Mouse (Mus musculus) cerebellum, adult 11-12 months (tissue): Measurements from ENCODE around the gene Naglu.

Source experiments
- DNase-seq: peaks from one replicate; pipeline ENCODE4 v3.0.0; 2022

The Naglu gene

DNA sequence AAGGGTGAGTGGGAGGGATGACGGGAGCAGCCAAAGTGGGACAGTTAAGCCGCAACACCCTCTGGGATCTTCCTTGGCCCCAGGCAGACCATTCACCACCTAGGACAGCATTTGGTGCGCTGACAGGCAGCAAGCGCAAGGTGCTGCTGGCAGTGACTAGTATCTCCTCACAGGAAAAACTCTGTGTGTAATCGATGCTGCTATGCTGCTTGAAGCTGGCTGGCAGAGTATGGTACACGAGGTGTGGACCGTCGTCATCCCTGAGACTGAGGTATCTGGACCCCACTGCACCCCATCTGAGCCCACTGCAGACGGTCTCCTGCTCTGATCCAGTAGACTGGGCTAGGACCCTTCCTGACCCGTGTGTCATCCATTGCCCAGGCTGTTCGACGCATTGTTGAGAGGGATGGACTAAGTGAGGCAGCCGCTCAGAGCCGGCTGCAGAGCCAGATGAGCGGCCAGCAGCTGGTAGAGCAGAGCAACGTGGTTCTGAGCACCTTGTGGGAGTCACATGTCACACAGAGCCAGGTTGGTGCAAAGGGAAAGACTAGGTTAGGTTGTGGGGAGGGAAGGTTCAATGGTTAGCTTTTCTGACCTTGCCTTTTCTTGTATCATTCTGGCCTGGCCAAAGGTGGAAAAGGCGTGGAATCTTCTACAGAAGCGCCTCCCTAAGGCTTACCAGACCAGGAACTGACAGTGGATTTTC, 16.0 kb downstream of the Naglu start:
- DNase-seq = peak; percentile 50

DNA sequence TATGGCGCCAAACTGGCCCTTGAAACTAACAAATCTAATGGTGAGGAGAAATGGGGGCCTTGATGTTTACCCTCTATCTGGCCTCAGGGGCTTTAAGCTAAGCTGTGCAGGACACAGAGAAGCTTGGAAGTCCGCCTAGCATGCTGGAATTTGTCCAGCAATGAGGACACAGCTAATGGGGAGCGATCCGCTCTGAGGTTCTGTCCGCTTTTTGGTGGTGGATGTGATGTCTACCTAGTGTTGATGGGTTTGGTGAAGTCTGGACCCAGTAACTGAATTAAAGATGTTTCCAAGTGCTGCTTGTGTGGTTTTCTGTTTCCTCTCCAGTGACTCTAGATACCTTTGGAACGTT, 16.5 kb downstream of the Naglu start:
- DNase-seq = peak; percentile 55

DNA sequence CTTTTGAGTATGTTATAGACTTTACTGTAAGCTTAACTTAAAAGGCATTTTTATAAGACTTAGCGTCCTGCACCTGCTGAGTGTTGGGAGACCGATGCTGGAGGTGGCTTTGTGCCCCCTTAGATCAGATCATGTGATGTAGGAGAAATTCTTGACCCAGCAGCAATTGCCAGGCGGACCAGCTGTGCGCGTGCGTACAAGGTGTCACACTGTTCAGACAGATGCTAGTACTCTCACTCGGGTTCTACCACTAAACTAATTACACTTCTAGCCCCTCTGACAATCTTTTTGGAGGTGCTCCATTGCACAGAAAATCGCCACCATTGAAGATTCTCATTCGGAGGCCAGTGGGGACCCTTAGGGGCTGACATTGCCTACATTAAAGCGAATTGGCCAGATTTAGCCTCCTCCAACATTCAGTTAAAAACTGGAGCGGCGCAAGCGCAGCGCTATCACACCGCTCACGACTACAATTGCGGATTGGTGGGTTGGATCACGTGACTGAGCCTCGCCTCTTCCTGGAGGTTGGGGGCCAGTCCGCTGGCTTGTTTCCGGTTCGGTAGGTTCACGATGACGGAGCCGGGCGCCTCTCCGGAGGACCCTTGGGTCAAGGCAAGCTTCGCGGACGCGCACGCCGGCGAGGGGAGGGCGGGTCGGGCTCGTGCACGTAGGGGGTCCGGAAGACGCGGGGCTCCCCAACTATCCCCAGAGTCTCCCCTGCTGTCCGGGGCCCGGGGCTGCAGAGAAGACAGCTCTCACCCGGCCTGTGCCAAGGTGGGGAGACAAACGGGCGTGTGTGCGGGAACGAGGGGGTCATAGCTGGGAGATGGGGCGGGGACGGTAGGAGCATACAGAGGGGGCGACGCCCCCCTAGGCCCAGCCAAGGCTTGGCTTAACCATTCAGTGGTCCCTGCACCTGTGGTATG, 17.2 kb downstream of the Naglu start, which contains the start of gene Mlx:
TSS of gene Mlx (plus strand) at position 522 of the 926 bp plus-strand sequence.
- DNase-seq = peak; percentile 90

DNA sequence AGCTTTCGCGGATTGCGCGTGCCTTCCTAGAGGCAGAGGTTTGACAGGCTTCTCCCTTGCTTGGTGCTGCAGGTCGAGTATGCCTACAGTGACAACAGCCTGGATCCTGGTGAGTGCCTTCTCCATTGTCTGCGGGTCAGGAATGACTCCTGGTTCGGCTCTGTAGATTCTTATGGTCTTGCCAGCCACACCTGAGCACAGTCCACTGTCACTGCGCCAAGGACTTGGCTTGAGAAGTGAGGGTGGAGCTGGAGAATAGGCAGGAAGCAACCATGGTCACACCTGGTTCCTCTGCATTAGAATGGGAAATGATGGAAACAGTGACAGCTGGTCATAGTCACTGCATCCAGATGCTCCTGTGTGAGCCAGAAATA, 17.9 kb downstream of the Naglu start:
- no peak for DNase-seq

DNA sequence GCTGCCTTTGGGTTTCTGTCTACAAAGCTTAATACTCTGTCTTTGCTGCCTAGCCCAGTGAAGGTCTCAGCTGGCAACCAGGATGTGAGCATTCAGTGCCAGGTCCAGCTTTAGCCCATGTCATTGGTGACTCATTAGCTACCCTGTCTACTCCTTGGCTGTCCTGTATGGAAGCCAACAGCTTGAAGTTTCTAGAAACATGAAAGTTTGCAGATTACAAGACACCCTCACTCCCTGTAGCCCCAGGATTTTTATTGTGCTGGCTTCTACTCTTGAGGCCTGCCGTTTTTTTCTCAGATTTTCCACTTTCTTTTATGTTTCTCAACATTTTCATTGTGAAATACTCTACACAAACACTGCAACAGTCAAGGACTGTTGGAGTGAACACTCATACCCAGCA, 20.1 kb downstream of the Naglu start:
- no peak for DNase-seq

DNA sequence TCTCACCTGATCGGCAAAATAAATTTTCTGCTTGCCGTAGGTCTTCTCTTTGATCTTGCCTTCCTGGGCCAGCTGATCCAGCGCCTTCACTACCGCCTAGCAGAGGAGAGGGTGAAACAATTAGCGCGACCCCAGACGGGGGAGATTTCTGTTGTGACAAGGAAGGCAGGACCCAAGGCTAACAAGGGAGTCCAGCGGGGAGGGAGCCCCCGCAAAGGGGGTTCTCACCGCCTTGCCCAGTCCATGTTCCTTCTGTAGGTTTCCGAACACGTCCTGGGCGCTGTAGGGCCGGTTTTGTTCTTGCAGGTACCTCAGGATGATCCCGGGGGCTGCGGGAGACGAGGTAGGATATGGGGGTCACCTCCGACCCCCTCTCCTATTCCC, 25.1 kb downstream of the Naglu start:
- no peak for DNase-seq

DNA sequence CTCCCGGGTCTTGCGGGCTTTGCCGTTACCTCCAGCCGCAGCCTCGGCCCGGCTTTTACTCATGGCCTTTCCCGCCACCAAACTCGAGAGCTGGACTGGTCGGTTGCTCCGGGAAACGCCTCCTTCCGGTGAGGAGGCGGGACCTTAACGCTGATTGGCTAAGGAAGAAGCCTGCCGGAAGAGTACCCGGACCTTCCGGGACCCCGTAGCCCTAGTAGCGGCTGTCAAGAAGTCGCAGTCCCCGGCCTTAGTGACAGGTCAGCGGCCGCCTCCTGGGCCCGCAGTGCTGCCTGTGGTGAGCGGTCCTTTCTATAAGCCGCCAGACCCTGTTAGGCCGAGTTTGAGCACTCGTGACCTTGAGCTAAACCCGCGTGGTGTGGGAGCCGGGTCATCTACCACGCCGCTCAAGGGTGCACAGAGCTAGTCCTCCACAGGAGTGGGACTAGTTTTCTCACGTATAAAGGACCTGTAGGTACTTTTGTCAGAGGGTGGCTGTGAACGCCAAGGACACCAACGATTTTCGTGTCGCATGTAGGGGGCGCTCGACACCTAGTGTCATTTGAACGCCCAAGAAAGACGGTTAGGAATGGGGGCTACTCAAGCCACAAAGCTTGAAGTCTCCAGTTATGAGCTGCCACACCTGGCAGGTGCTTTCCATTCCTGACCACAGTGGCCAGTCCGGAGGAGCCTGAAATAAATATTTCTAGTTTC, 25.7 kb downstream of the Naglu start, which contains the start of gene Psmc3ip:
TSS of gene Psmc3ip (minus strand) at position 123 of the 711 bp plus-strand sequence.
- peak; percentile 95 for DNase-seq

DNA sequence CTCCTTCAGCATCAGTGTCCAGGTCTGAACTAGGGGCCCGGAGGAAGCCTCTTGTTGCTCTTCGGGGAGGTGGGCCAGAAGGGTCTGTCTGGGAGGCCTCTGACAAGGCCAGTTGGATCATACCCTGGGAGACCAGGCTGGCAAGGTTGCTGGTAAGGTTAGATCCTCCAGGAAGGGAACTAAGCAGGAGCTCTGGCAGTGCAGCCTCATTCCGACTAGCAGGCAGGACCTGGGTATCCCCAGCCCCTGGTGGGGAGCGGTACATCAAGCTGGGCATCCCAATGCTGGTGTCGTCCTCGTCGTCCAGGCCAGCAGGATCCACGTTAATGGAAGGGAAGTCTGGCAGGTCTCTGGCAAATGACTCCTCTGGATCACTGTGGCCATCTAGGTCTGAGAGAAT, 28.4 kb downstream of the Naglu start:
- DNase-seq = peak; percentile 24

DNA sequence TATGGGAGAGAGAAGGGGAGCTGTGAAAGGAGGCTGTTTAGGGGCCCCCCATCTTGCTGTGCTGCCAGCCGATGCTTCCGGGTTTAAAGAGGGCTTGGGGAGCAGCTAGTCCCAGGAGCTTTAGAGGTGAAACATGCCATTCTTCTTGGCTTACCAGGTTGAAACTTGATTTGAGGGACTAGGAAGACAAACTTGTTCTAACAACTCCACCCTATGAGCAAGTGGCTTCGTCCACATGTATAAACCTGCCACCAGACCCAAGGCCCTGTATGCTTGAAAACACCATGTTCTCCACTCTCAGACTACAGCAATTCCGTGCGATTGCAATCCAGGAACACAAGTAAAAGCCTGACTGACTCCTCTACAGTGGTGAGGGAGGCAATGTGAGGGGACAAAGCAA, 33.2 kb downstream of the Naglu start:
- DNase-seq = no peak

DNA sequence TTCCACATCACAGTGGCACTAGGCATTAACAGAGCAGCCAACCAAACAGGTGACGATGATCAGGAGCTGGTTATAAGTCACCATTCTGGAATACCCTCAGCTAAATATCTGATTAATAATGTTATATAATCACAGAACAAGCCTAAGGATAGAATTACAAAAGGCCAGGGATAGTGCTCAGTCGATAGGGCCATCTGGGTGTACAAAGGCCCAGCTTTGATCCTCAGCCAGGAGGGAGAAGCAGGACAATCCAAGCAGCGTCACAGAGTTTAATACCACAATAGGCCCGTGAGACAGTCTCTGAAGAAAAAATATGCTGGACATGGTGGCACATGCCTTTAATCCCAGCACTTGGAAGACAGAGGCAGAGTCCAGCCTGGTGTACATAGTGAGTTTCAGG, 39.5 kb downstream of the Naglu start:
- peak; percentile 12 for DNase-seq

DNA sequence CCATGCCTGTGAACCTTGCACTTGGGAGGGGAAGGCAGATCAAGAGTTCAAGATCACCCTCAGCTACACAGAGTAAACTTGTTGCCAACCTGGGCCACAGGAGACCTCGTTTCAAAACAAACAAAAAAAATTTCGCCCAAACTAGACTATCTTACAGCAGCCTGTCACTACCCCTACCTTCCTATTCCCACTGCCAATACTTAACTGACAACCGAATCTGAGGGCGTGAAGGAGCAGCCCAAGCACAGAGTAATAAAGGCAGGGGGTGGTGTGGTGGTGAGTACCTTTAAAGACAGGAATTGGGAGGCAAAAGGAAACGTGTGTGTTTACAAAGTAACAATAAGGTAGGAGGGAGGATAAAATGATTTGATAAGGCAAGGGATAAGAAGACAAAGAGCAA, 40.9 kb downstream of the Naglu start:
- DNase-seq = no peak

DNA sequence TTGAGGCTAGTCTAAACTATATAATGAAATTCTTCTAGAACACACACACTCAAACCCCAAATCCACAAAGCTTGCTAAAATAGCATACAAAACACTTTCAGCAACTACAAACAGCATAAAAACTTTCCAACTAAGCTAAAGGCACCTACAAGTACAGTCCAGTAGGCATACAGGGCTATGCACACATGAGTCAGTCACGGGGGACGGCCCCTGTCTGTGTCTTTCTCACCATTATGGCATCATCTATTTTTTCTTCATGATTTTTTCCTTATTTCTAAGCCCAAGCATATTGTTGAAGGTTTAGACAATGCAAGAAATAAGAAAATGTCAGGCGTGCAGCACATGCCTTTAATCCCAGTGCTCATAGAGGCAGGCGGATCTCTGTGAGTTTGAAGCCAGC, 41.4 kb downstream of the Naglu start:
- no peak for DNase-seq

DNA sequence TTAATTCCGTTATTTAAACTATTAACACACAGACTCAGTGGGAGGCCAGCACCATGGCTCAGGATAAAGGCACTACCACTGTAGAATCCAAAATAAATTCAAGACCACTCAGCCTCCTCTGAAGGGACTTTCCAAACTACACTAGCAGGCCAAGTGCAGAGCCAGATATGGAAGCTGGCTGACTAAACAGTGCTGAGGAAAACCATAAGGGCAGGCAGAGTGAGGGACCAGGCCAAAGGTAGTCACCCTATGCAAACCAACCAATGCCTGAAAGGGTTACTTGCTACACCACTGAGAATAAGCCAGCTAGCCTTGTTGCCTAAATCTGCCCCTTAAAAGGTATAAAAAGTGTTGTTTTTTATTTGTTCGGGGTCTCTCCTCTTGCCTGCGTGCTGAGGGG, 42.4 kb downstream of the Naglu start:
- DNase-seq = peak; percentile 6

DNA sequence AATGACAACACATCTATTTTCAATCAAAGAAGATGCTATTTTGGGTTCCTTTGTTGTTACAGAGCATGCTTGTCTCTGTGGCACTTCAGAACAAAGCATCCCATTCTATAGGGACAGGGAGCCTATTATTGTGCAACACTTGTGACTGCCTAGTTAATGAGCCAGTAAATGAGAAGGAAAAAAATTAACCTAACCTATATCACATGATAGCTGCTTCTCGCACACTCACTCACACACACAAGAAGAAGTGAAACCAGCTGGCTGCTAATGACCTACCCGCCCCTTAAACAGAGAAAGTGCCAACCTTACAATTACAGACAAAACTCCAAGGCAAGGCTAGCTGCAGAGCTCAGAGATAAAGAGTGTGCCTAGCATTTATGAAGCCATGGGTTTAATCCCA, 45.8 kb downstream of the Naglu start:
- peak; percentile 2 for DNase-seq

DNA sequence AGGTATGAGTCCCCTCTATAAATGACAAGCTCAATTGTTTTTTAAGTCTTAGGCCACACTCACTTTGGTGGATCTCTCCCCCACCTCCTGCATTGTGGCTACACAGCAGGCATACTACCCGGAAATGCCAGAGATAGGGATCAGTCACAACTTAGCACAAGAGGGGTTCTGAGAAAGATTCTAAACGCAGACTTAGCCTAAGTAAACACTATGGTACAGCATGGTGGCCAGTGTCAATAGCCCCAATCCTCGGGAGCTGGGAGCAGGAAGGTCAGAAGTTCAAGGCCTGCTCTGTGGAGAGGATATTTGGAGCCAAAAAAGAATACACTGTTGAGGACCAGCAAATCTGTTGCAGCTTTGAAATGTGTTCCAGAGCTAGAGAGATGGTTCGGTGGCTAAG, 48.3 kb downstream of the Naglu start:
- DNase-seq = peak; percentile 21

DNA sequence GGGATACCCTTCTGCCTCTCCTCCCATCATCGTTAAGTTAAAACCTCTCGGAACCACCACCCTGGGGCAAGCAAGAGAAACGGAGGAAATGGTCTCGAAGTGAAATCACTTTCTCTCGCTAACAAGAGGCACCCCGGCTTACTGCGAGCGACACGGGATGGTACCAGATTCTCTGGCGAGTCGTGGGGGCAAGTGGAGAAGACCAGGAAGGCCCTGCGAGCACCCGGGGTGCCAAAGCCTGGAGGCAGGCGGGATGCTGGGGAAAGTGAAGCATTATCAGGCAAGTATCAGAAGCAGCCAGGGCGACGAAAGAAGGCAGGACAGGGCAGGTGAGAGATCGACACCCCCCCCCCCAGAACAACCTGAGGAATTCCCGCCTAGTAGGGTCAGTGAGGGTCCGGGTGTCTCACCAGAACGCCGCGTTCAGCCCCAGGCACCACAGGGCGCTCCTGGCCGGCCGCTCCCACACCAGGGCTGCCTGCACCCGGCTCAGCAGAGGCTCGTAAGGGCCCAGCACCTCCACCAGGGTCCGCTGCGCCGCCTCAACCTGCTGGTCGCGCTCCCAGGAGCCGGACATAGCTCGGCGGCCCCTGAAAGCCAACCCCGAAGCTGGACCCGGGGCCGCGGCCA, 49.4 kb downstream of the Naglu start:
- DNase-seq = peak; percentile 27

DNA sequence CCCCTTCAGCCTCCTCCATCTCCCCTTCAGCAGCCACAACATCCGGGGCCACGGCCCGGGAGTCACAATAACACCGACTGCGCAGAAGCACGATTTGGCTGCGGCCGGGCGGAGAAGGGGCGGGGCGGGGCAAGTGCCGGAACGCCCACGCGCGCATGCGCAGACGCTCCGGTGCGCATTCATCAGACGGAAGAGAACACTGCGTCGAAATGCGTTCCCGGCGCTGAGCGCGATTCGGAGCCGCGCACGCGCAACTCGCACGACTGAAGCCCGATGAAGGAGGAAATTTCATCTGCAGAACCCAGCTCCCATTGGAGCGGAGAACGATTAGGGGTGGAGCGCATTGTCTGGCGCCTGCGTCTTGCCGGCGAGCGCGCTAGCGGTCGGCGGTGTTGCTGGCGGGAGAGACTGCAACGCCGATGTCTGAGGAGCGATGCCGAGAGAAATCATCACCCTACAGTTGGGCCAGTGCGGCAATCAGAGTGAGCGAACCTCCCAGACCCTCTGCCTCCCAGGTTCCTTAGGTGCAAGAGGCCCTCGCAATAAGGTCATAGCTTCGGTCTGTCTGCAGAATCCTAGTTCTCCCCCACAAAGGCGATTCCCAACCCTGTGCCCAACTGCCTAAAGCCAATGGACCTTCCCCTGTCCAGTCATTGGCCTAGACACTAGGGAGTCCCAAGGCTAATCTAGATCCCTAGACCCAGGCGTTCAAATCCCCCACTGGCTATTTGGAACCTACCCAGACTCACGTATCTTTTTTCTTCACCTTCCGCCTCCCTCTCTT, 50.1 kb downstream of the Naglu start, which contains the start of the genes Retreg3 and Tubg1:
TSS of gene Retreg3 (minus strand) at position 133 of the 784 bp plus-strand sequence.
TSS of gene Tubg1 (plus strand) at position 178 of the 784 bp plus-strand sequence.
- peak; percentile 99 for DNase-seq

DNA sequence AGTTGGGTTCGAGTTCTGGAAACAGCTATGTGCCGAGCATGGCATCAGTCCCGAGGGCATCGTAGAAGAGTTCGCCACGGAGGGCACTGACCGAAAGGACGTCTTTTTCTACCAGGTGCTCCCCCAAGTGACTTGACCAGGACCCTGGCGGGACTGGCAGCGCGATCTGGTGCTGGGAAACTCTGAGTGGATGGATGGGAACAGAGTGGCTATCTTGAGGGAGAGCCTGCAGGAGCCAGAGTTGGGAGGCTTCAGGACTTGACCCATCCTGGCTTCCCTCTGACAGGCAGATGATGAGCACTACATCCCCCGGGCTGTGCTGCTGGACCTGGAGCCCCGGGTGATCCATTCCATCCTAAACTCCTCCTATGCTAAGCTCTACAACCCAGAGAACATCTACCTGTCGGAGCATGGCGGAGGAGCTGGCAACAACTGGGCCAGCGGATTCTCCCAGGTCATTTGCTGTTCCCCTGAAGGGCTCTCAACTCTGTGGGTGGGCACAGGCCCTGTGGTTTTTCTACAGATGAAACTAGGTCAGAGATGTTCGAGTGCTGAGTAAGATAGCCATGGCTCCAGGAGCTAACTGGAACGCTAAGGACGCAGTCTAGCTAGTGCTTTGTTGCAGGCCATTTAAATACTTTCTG, 50.9 kb downstream of the Naglu start:
- DNase-seq = peak; percentile 51

DNA sequence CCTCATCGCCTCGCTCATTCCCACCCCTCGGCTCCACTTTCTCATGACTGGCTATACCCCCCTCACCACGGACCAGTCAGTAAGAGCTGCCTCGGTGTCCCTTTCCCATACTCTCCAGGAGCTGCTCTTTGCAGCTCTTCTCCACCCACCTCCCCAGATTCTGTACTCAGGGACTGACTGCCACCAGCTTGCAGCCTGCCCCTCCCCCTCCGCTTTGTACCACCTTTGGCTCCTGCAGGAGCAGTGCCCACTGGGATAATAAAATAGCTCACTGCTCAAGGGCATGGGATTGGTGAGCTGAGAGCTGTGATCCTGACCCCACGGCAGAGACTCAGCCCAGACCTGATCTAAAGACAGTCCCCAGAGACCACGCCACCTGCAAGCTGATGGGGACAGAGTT, 54.7 kb downstream of the Naglu start:
- DNase-seq = peak; percentile 48

DNA sequence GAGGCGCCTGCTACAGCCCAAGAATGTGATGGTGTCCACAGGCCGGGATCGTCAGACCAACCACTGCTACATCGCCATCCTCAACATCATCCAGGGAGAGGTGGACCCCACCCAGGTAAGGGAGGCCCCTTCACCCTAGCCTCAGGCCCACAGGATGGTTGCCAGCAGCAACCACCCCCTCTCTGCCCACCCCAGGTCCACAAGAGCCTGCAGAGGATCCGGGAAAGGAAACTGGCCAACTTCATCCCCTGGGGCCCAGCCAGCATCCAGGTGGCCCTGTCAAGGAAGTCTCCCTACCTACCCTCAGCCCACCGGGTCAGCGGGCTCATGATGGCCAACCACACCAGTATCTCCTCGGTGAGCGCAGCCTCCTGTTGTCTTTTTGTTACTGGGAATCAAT, 55.2 kb downstream of the Naglu start:
- peak; percentile 61 for DNase-seq

DNA sequence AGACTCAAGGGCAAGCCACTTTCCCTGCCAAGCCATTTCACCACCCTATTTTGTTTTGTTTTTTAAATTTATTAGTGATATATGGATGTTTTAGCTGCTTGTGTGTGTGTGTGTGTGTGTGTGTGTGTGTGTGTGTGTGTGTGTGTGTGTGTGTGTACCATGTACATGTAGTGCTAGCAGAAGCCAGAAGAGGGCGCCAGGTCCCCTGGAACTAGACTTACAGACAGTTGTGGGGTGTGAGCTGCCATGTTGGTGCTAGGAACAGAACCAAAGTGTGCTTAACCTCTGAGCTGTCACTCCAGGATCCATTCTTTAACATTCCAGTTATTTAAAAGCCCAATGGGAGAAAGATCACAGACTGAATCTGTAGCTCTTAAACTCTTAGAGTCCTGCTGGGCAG, 57.3 kb downstream of the Naglu start:
- peak; percentile 29 for DNase-seq
